Mouse (Mus musculus): ENCODE results near the gene Gm20388.

- TF ChIP-seq CTCF (conservative IDR thresholded peaks at IDR 0.05; ENCODE audit: insufficient read depth, insufficient read length, low read depth, low read length) = no peak
- no peak for TF ChIP-seq POLR2A (IDR thresholded peaks at IDR 0.05; ENCODE audit: low read depth, low read length)
These were observed 627.3 kb downstream of the Gm20388 start for GRCm38 (mm10) chr8:120537818-120538396.

All from kidney, adult 2 months (tissue).